Mouse (Mus musculus) cerebellum, adult 2 months (tissue): Measurements from ENCODE around the gene Coro2a. TPM values are rescaled to one million over a fixed set of nuclear protein-coding genes. Genes with fewer than 3 reads are reported as not detected.

ENCODE experiments used
- DNase-seq, 2 experiments: peaks; one replicate each; pipeline ENCODE4 v3.0.0; 2021
- H3K27ac ChIP-seq: fragments of 200-500 bp; 2 replicates; pipeline ENCODE4 v1.5.1; 2012; ENCODE audit warnings: low read length, control low read depth, inconsistent platforms; ENCODE audit not compliant: insufficient read depth
- H3K27me3 ChIP-seq: fragments of 200-500 bp; 2 replicates; pipeline ENCODE4 v1.6.1; 2012; ENCODE audit warnings: inconsistent platforms, mild to moderate bottlenecking, low read length, moderate library complexity; ENCODE audit not compliant: control insufficient read depth, insufficient read depth
- H3K4me1 ChIP-seq: fragments of 200-500 bp; 2 replicates; pipeline ENCODE4 v1.6.1; 2011; ENCODE audit warnings: low read length; ENCODE audit not compliant: control insufficient read depth, insufficient read depth
- H3K4me3 ChIP-seq: fragments of 200-500 bp; replicated peaks from 2 replicates; pipeline ENCODE3; 2011; ENCODE audit warnings: mild to moderate bottlenecking, low read depth, low read length, control low read depth; ENCODE audit not compliant: insufficient read depth
- CTCF ChIP-seq: fragments of 200-500 bp; IDR thresholded peaks from 2 replicates; pipeline ENCODE4 v1.5.1; 2011; ENCODE audit warnings: low read depth, mild to moderate bottlenecking, control low read depth, low read length, moderate library complexity, borderline replicate concordance; ENCODE audit not compliant: insufficient read depth
- POLR2A ChIP-seq: fragments of 200-500 bp; IDR thresholded peaks from 2 replicates; pipeline ENCODE4 v1.6.1; 2011; ENCODE audit warnings: low read length, control low read depth, borderline replicate concordance; ENCODE audit not compliant: insufficient read depth
- WGBS: fragments of 180-500 bp; shearing (Covaris S2); methylation state at CpG from one replicate; pipeline ENCODE4 v1.1.7; 2018; 5-methylcytosine and 5-hydroxymethylcytosine counted together
- polyA plus RNA-seq: library from polyadenylated mRNA; depleted of rRNA; stranded (reverse); fragments of >200 nt; gene quantifications from 2 replicates; pipeline ENCODE4 v1.2.3, GENCODE M21; 2012

The Coro2a gene
- polyA plus RNA-seq, 1 experiment: 26.6 TPM

GRCm38 (mm10) chr4:46526226-46526625, 75.8 kb downstream of the Coro2a start:
- Histone ChIP-seq H3K4me1 (no peaks in the 10 kb centered on the region), H3K4me3 (no peak overlapping the region), H3K27me3 (no peaks in the 10 kb centered on the region), H3K27ac (no peak overlapping the region)
- 90% methylated on average over 3 of the region's 3 CpGs for WGBS
- TF ChIP-seq POLR2A: no peak
- no peak for DNase-seq

DNA sequence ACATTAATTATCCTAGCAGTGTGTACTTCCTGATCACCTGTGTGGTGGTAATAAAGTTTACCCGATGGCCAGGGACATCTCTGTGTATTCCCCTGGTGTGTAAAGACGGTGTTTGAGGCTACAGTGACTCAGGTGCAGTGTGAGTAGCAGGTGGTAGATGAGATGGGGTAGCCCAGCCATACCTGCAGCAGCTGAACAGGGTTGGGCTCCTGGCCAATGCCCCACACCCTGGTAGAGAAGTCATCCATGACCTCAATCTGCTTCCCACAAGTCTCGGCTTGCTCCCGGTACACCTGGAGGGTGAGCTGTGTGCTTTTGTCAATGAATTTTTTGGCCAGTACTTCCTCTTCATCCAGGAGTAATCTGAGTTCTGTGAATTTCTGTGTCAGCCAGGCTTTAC, 78.7 kb downstream of the Coro2a start:
- DNase-seq: no peak

GRCm38 (mm10) chr4:46521457-46521856, 80.5 kb downstream of the Coro2a start:
- WGBS: 64% methylated on average over 10 of the region's 10 CpGs
- no peak overlapping the region for H3K4me3 ChIP-seq
- DNase-seq: no peak
- no peaks in the 10 kb centered on the region for H3K4me1 ChIP-seq
- no peak for TF ChIP-seq CTCF
- TF ChIP-seq POLR2A: no peak
- no peaks in the 10 kb centered on the region for H3K27me3 ChIP-seq
- H3K27ac ChIP-seq: no peak overlapping the region

More for the DNA sequence above, 78.7 kb downstream of the Coro2a start:
- TF ChIP-seq CTCF (no peak), POLR2A (no peak)
- Histone ChIP-seq H3K27me3 (no peaks in the 10 kb centered on the region), H3K27ac (no peak overlapping the region), H3K4me3 (no peak overlapping the region), H3K4me1 (no peaks in the 10 kb centered on the region)
- 73% methylated on average over 4 of the region's 4 CpGs for WGBS

DNA sequence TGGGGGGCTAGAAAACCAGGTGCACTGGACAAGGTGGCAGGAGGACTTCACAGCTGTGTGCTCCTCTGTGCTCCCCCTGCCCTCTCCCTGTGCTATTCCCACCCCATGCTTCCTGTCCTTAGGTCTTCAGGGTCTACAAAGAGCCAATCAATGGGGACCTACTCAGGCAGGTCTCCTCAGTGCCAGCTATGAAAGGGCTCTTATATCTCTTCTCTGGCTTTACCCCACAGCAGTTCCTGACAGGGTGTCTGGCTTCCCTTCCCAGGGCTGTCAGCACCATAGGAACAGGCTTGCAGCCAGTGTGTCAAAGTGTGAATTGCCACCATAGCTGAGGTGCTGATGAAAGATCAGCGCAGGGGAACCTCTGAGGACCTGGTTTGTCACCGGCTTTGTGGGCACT, 81.5 kb downstream of the Coro2a start:
- Histone ChIP-seq H3K4me3 (no peak overlapping the region), H3K27me3 (no peaks in the 10 kb centered on the region), H3K4me1 (no peaks in the 10 kb centered on the region), H3K27ac (no peak overlapping the region)
- TF ChIP-seq CTCF (no peak), POLR2A (no peak)
- DNase-seq: no peak
- 82% methylated on average over 2 of the region's 2 CpGs for WGBS

DNA sequence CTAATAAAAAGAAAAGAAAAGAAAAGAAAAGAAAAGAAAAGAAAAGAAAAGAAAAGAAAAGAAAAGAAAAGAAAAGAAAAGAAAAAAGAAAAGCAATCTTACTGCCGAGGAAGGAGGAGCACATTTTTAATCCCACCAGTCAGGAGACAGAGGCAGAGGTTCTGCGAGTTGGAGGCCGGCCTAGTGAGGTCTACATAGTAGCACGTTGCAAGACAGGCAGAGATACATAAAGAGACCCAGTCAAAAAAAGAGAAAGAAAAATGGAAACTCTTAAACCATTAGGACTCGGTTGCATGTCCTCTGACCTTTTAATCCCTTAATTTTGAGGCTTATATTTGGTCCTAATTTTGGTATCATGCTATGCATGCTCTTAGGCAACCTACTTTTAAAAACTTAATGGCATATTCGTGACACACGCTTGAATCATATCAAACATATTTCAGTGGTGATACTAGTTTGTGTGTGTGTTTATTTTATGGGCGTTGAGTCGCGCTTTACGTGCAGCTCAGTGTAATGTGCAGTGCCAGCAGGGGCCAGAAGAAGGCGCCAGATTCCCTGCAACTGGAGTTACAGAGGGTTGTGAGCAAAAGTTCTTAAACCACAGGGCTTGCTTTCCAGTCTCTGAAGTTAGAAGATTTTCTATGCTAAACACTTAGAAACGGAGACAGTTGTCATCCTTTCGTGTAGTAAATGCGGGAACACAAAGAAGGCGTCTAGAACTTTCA, 94.1 kb downstream of the Coro2a start:
- Histone ChIP-seq H3K27me3 (no peaks in the 10 kb centered on the region), H3K4me1 (peaks cover 4% of the 10 kb centered on the region; the same call in 1 of the 2 replicates), H3K4me3 (no peak overlapping the region), H3K27ac (no peak overlapping the region)
- WGBS: 12% methylated on average over 16 of the region's 16 CpGs
- TF ChIP-seq POLR2A (no peak), CTCF (peak; percentile 73)
- DNase-seq: peak; percentile 67 to 76

DNA sequence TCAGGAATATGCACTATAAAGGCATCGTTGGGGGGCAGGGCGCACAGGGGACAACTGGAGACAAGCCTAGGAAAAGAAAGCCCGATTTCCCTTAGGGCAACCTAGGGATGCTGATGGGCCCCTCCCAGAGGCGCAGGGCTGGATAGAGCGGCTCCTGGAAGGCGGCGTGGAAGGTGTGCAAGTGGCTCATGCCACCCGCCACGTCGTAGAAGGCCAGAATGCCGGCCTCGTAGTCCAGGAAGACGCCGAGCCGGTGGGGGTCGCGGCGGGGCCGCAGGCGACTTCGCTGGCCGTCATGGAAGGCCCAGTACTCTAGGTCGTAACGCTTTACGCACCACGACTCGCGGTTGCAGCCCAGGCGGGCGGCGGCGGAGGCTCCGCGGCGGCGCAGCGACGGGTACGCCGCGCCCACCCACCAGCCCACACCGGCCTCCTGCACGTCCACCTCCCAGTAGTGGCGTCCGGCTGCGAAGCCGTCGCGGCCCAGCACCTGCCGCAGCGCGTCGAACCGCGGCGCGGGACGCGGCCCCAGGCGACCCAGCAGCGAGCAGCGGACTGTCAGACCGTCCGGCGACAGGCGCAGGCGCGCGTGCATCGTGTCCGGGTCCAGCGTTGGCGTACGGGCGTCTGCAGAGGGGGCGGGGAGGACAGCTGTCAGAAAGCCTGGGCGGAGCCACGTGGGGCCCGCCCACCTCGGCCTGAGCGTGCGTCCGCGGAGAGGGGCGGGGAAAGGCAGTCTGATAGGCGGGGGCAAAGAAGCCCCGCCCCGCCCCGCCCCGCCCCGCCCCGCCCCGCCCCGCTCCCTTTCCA, 95.0 kb downstream of the Coro2a start:
- Histone ChIP-seq H3K27ac (no peak overlapping the region), H3K4me3 (peak overlapping the region; percentile 55), H3K4me1 (peaks cover 4% of the 10 kb centered on the region; the same call in 1 of the 2 replicates), H3K27me3 (no peaks in the 10 kb centered on the region)
- TF ChIP-seq CTCF: no peak
- peak; percentile 66 for TF ChIP-seq POLR2A
- 1% methylated on average over 94 of the region's 94 CpGs for WGBS
- peak; percentile 89 to 91 for DNase-seq

DNA sequence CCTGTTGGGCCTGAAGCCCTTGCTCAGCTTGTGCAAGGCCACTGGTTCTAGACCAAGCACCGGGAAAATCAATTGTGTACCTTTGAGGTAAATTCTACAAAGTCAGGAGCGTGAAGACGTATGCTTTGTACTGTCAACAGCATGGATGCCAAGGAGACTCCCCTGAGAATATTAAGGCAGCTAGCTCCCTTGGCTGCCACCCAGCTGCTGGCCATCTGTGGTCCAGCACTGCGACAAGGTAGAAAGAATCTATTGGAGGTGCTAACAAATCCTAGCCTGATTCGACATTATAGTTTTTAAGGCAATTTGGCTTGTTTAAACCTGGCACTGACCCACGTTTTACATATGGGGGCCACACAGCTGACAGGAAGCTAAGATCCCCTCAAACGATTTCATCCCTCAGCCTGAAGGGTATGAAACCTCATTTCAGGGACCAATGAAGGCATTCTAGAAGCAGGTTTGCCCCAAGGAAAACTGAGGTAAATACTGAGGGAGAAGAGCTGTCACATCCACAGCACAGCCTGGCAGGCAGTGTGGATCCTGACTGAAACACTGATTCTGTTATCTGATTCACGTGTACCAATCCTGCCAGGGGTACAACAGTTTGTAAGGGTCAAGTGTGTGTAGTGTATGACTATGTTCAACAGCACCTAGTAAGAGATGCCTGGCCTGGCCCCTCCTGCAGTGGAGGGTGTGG, 96.5 kb downstream of the Coro2a start:
- DNase-seq: peak; percentile 35 to 43
- H3K27ac ChIP-seq: no peak overlapping the region
- no peak overlapping the region for H3K4me3 ChIP-seq
- peaks cover 4% of the 10 kb centered on the region; the same call in 1 of the 2 replicates for H3K4me1 ChIP-seq
- H3K27me3 ChIP-seq: no peaks in the 10 kb centered on the region
- no peak for TF ChIP-seq CTCF
- TF ChIP-seq POLR2A: no peak
- 33% methylated on average over 8 of the region's 8 CpGs for WGBS
